Mouse (Mus musculus): Measurements from ENCODE around the gene Wfikkn1. TPM values are rescaled to one million over a fixed set of nuclear protein-coding genes. Genes with fewer than 3 reads are reported as not detected.

Gene Wfikkn1
- polyA plus RNA-seq, 1 experiment from 2014 or later = 0.56 TPM

DNA sequence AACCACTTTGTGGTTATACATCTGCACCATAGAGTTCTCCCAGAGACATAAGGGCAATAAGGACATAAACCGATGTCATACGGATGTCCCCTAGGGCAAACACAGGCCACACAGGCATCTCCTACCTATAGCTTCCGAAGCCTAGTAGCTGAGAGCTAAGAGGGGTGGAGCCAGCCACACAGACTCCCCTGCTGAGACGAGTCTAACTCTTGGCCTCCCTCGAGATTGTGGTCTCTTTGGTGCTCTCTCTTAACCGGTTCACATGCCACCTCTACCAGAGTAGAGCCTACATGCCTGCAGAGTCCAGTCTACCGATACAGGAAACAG lies 13.2 kb downstream of the Wfikkn1 start:
- Histone ChIP-seq H3K4me1 (ENCODE audit: control insufficient read depth, insufficient read depth, low read length) (peaks cover 8% of the 10 kb centered on the region; the same call in 1 of the 2 replicates), H3K4me2 (ENCODE audit: low read depth, low read length) (peak overlapping the region; percentile 92), H3K36me3 (ENCODE audit: control insufficient read depth, insufficient read depth, low read length) (0 out of 2 replicates have a peak, but pooled peaks cover 3% of the 10 kb centered on the region), H3K27ac (ENCODE audit: low read length) (peak overlapping the region; percentile 80), H3K9ac (ENCODE audit: low read length) (peak overlapping the region; percentile 79), H3K27me3 (ENCODE audit: control insufficient read depth, insufficient read depth, low read length) (no peaks in the 10 kb centered on the region), H3K9me3 (replicated peaks; ENCODE audit: control insufficient read depth, low read length) (no peaks in the 10 kb centered on the region), H3K4me3 (replicated peaks; ENCODE audit: low read length) (peak overlapping the region; percentile 86)
- no peak for ATAC-seq (ENCODE audit: insufficient read depth, low FRiP score)
- WGBS = 17% methylated on average over 7 of the region's 7 CpGs

- H3K4me3 ChIP-seq (replicated peaks; ENCODE audit: low read length) = no peak overlapping the region
- peaks cover 13% of the 10 kb centered on the region; the same call in 1 of the 2 replicates for H3K4me1 ChIP-seq (ENCODE audit: control insufficient read depth, insufficient read depth, low read length)
- H3K9ac ChIP-seq (ENCODE audit: low read length) = no peak overlapping the region
- H3K4me2 ChIP-seq (ENCODE audit: low read depth, low read length) = no peak overlapping the region
- H3K36me3 ChIP-seq (ENCODE audit: control insufficient read depth, insufficient read depth, low read length) = 0 out of 2 replicates have a peak, but pooled peaks cover 3% of the 10 kb centered on the region
- H3K9me3 ChIP-seq (replicated peaks; ENCODE audit: control insufficient read depth, low read length) = no peaks in the 10 kb centered on the region
- 86% methylated on average over 3 of the region's 3 CpGs for WGBS
- no peak for ATAC-seq (ENCODE audit: insufficient read depth, low FRiP score)
- peak overlapping the region; percentile 39; the same call in 1 of the 2 replicates for H3K27ac ChIP-seq (ENCODE audit: low read length)
- H3K27me3 ChIP-seq (ENCODE audit: control insufficient read depth, insufficient read depth, low read length) = no peaks in the 10 kb centered on the region
Observed at GRCm38 (mm10) chr17:25866172-25866571, 14.5 kb downstream of the Wfikkn1 start.

DNA sequence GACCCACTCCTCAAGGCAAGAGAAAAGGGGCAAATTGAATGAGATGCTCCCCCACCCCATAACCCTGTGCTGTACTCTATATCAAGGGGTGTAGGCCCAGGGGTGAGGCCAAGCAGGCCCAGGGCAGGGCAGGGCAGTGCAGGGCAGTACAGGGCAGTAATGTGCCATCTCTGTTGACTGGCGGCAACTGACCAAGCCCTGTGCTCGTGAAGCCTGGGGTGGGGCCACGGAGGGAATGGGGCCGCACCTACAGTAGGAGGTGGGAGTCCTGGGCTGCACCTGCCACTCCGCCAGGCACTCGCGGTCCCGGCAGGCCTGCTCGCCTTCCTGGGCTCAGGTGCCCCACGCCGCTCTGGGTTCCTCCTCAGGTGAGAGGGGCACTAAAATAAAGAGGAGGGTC lies 15.4 kb downstream of the Wfikkn1 start:
- H3K4me2 ChIP-seq (ENCODE audit: low read depth, low read length) = peak overlapping the region; percentile 23; the same call in 1 of the 2 replicates
- H3K27me3 ChIP-seq (ENCODE audit: control insufficient read depth, insufficient read depth, low read length) = no peaks in the 10 kb centered on the region
- ATAC-seq (ENCODE audit: insufficient read depth, low FRiP score) = peak; percentile 23; the same call in 1 of the 2 replicates
- H3K9me3 ChIP-seq (replicated peaks; ENCODE audit: control insufficient read depth, low read length) = no peaks in the 10 kb centered on the region
- peaks cover 20% of the 10 kb centered on the region for H3K4me1 ChIP-seq (ENCODE audit: control insufficient read depth, insufficient read depth, low read length)
- no peak overlapping the region for H3K4me3 ChIP-seq (replicated peaks; ENCODE audit: low read length)
- no peak overlapping the region; the same call in 1 of the 2 replicates for H3K9ac ChIP-seq (ENCODE audit: low read length)
- peak overlapping the region; percentile 39; the same call in 1 of the 2 replicates for H3K27ac ChIP-seq (ENCODE audit: low read length)
- H3K36me3 ChIP-seq (ENCODE audit: control insufficient read depth, insufficient read depth, low read length) = 0 out of 2 replicates have a peak, but pooled peaks cover 3% of the 10 kb centered on the region
- 85% methylated on average over 11 of the region's 11 CpGs for WGBS

DNA sequence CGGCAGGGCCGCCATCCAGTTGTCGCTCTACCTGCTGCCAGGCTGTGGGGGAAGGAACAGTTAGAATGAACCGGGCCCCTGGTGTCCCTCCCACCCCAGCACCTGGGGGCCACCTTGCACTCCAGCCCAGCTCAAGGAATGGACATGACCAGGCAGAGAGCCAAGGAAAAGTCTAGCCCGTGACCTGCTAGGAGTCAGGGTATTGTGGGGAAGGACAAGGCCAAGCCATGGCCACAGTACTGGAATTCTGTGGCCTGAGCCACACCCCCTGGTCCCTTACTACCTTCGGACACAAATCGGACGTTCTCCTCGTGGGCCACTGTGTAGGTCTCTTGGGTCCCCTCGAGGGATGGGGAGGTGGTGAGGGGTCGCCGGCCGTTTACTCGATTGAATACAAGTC lies 16.3 kb downstream of the Wfikkn1 start:
- Histone ChIP-seq H3K27me3 (ENCODE audit: control insufficient read depth, insufficient read depth, low read length) (no peaks in the 10 kb centered on the region), H3K27ac (ENCODE audit: low read length) (no peak overlapping the region), H3K9me3 (replicated peaks; ENCODE audit: control insufficient read depth, low read length) (no peaks in the 10 kb centered on the region), H3K36me3 (ENCODE audit: control insufficient read depth, insufficient read depth, low read length) (0 out of 2 replicates have a peak, but pooled peaks cover 3% of the 10 kb centered on the region), H3K4me2 (ENCODE audit: low read depth, low read length) (no peak overlapping the region), H3K9ac (ENCODE audit: low read length) (no peak overlapping the region), H3K4me1 (ENCODE audit: control insufficient read depth, insufficient read depth, low read length) (peaks cover 22% of the 10 kb centered on the region), H3K4me3 (replicated peaks; ENCODE audit: low read length) (no peak overlapping the region)
- no peak for ATAC-seq (ENCODE audit: insufficient read depth, low FRiP score)
- 89% methylated on average over 14 of the region's 14 CpGs for WGBS

DNA sequence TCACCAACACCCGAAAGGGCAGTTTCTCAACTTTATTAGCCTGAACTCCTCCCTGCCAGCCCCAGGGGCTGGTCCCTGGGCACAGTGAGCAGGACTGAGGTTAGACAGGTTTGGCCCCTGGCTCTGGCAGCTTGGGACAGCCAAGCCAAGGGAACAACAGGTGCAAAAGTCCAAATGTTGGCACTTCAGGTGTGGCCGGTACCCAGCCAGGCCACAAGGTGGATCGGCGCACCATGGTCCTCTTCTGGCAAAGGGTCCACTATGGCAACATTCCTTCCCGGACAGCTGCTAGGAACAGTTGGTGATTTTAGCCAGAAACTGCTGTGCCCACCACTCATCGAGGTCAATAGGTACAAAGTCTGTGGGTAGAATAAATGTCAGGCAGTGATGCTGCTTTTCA lies 17.0 kb downstream of the Wfikkn1 start:
- WGBS = 90% methylated on average over 6 of the region's 6 CpGs
- H3K9ac ChIP-seq (ENCODE audit: low read length) = no peak overlapping the region
- no peak overlapping the region for H3K4me3 ChIP-seq (replicated peaks; ENCODE audit: low read length)
- ATAC-seq (ENCODE audit: insufficient read depth, low FRiP score) = no peak
- H3K4me2 ChIP-seq (ENCODE audit: low read depth, low read length) = no peak overlapping the region
- H3K4me1 ChIP-seq (ENCODE audit: control insufficient read depth, insufficient read depth, low read length) = peaks cover 22% of the 10 kb centered on the region
- 0 out of 2 replicates have a peak, but pooled peaks cover 3% of the 10 kb centered on the region for H3K36me3 ChIP-seq (ENCODE audit: control insufficient read depth, insufficient read depth, low read length)
- no peaks in the 10 kb centered on the region for H3K27me3 ChIP-seq (ENCODE audit: control insufficient read depth, insufficient read depth, low read length)
- no peaks in the 10 kb centered on the region for H3K9me3 ChIP-seq (replicated peaks; ENCODE audit: control insufficient read depth, low read length)
- no peak overlapping the region for H3K27ac ChIP-seq (ENCODE audit: low read length)

- ATAC-seq (ENCODE audit: insufficient read depth, low FRiP score) = no peak
- Histone ChIP-seq H3K36me3 (ENCODE audit: control insufficient read depth, insufficient read depth, low read length) (0 out of 2 replicates have a peak, but pooled peaks cover 3% of the 10 kb centered on the region), H3K9ac (ENCODE audit: low read length) (peak overlapping the region; percentile 90), H3K4me3 (replicated peaks; ENCODE audit: low read length) (peak overlapping the region; percentile 82), H3K9me3 (replicated peaks; ENCODE audit: control insufficient read depth, low read length) (no peaks in the 10 kb centered on the region), H3K27ac (ENCODE audit: low read length) (peak overlapping the region; percentile 75), H3K4me2 (ENCODE audit: low read depth, low read length) (peak overlapping the region; percentile 96), H3K4me1 (ENCODE audit: control insufficient read depth, insufficient read depth, low read length) (peaks cover 14% of the 10 kb centered on the region), H3K27me3 (ENCODE audit: control insufficient read depth, insufficient read depth, low read length) (no peaks in the 10 kb centered on the region)
- 10% methylated on average over 6 of the region's 6 CpGs for WGBS
Observed at GRCm38 (mm10) chr17:25861704-25862612, 18.7 kb downstream of the Wfikkn1 start.

DNA sequence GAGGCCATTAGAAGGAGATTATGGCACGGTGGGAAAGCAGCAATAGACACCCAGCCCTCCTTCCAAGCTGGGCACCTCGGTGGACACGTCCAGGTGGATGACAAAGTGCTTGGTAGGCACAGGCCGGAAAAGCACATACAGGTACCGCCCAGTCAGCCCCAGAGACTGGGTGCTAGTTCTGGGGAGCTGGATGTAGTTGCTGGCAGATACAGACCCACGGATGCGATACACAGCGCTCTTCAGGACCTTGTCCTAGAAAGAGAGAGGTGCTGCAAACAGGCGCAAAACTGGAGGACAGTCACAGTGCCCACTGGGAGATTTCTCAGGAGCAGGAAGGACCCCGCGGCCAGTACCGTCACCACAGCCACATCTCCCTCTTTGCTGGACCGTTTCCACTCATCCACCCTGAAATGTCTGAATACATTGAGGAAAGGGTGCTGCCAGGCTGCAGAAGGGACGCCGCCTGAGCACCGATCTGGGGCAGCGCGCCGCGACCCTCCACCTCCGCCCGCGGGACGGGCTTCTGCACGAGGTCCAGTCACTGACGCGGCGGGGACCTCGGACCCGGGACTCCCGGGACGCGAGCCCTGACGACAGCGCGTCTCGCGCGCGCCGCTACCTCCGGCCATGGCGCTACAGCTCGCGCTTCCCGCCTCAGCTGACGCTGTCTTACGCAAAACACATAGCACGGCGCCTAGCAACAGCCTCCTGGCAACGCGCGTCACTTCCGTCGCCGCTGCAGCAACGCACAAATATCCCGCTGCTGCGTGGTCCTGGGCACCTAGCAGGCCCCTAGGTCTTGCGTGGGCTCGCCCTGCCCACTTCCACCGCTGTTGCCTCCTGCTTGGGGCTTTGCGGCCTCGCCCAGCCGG lies 19.6 kb downstream of the Wfikkn1 start, which contains the start of gene Wdr90:
Wdr90 (minus strand) TSS at position 670 of the 872 bp plus-strand sequence.
- H3K27ac ChIP-seq (ENCODE audit: low read length) = peak within 1 kb of the TSS; percentile 75
- H3K4me1 ChIP-seq (ENCODE audit: control insufficient read depth, insufficient read depth, low read length) = peaks cover 14% of the 10 kb centered on the region
- peak within 1 kb of the TSS; percentile 82 for H3K4me3 ChIP-seq (replicated peaks; ENCODE audit: low read length)
- peak within 1 kb of the TSS; percentile 96 for H3K4me2 ChIP-seq (ENCODE audit: low read depth, low read length)
- 2% methylated on average over 65 of the region's 65 CpGs for WGBS
- ATAC-seq (ENCODE audit: insufficient read depth, low FRiP score) = peak; percentile 94
- H3K9me3 ChIP-seq (replicated peaks; ENCODE audit: control insufficient read depth, low read length) = no peaks in the 10 kb centered on the region
- peak within 1 kb of the TSS; percentile 90 for H3K9ac ChIP-seq (ENCODE audit: low read length)
- 0 out of 2 replicates have a peak, but pooled peaks cover 3% of the 10 kb centered on the region for H3K36me3 ChIP-seq (ENCODE audit: control insufficient read depth, insufficient read depth, low read length)
- H3K27me3 ChIP-seq (ENCODE audit: control insufficient read depth, insufficient read depth, low read length) = no peaks in the 10 kb centered on the region

GRCm38 (mm10) chr17:25860229-25860628 lies 20.4 kb downstream of the Wfikkn1 start:
- H3K4me2 ChIP-seq (ENCODE audit: low read depth, low read length) = peak overlapping the region; percentile 96
- no peak overlapping the region for H3K27ac ChIP-seq (ENCODE audit: low read length)
- peaks cover 14% of the 10 kb centered on the region for H3K4me1 ChIP-seq (ENCODE audit: control insufficient read depth, insufficient read depth, low read length)
- ATAC-seq (ENCODE audit: insufficient read depth, low FRiP score) = no peak
- H3K27me3 ChIP-seq (ENCODE audit: control insufficient read depth, insufficient read depth, low read length) = no peaks in the 10 kb centered on the region
- peak overlapping the region; percentile 82; the same call in 1 of the 2 replicates for H3K4me3 ChIP-seq (replicated peaks; ENCODE audit: low read length)
- 86% methylated on average over 6 of the region's 6 CpGs for WGBS
- H3K9me3 ChIP-seq (replicated peaks; ENCODE audit: control insufficient read depth, low read length) = no peaks in the 10 kb centered on the region
- 0 out of 2 replicates have a peak, but pooled peaks cover 3% of the 10 kb centered on the region for H3K36me3 ChIP-seq (ENCODE audit: control insufficient read depth, insufficient read depth, low read length)
- peak overlapping the region; percentile 90 for H3K9ac ChIP-seq (ENCODE audit: low read length)

Measured in stomach, embryonic 16.5 days (tissue).